Mouse (Mus musculus): ENCODE data around the gene 2210017I01Rik. TPM values are rescaled to one million over a fixed set of nuclear protein-coding genes. Genes with fewer than 3 reads are reported as not detected.

Gene 2210017I01Rik
- polyA plus RNA-seq, 1 experiment from 2014 or later, result not detected

DNA sequence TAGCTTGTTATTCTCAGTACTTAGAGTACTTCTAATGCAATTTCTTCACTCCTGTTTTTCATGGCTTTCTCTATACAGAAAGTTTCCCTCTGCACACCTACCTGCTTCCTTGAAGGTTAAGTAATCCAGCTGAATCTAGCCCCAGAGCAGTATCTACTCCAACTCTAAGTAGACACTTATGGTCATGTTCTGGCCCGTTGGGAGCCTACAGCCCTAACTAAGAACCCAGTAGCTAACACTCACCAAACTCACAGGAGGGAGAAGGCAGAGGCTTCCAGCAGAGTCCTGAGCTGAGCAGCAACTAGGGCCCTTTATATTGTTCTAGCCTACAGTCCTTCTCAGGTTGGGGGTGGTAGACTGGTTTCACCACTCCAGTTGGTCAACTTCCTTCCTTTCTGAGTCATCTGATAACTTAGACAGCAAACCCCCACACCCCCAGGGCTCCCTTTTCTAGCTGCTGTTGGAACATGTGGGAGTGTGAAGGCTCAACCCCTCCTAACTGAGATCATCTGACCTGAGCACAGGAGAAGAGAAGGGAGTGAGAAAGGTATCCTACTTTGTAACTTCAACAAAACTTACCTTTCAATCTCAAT lies 33.7 kb downstream of the 2210017I01Rik start, which contains the start of gene Ivl:
Gene Ivl, minus strand, starts transcription at position 287 of the 593 bp plus-strand sequence.
- H3K9ac ChIP-seq (ENCODE audit: low read depth, low read length), result no peak within 1 kb of the TSS
- H3K4me2 ChIP-seq (ENCODE audit: low read depth, low read length), result no peak within 1 kb of the TSS
- H3K4me1 ChIP-seq (ENCODE audit: control insufficient read depth, low read depth, low read length), result no peaks in the 10 kb centered on the region
- H3K27me3 ChIP-seq (ENCODE audit: control insufficient read depth, insufficient read depth, low read depth, low read length), result no peaks in the 10 kb centered on the region
- no peaks in the 10 kb centered on the region for H3K36me3 ChIP-seq (ENCODE audit: control insufficient read depth, insufficient read depth)
- WGBS (ENCODE audit: insufficient replicate concordance), result 30% methylated on average over 1 of the region's 1 CpGs
- no peaks in the 10 kb centered on the region for H3K9me3 ChIP-seq (replicated peaks; ENCODE audit: control insufficient read depth, low read length)
- no peak within 1 kb of the TSS for H3K27ac ChIP-seq (ENCODE audit: low read length)
- no peak within 1 kb of the TSS for H3K4me3 ChIP-seq (ENCODE audit: low read depth, low read length)
- ATAC-seq (ENCODE audit: low read depth), result no peak

DNA sequence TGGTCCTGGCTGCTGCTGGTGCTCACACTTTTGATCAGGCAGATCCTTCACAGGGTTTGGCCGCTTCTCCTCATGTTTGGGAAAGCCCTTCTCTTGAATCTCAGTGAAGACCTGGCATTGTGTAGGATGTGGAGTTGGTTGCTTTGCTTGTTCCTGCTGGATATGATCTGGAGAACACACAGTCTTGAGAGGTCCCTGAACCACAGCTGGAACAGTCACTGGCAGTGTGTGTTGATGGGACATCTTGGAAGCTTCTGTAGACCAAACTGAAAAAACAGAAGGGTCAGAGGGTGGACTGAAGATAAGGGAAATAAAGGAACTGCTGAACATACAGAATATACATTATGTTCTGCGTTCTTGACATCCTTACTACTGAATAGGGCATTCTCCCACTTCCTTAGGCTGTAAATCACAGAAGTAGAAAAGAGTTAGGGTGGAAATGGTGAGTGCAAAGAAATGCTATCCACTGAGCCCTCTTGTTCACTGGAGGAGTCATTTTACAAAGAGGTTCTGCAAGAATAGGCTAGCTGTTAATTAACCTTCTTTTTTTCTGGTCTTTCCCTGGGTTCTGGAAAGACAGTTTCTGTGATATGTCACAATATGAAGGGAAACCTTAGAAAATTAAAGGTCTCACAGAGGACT lies 34.7 kb downstream of the 2210017I01Rik start:
- Histone ChIP-seq H3K4me1 (ENCODE audit: control insufficient read depth, low read depth, low read length) (no peaks in the 10 kb centered on the region), H3K27me3 (ENCODE audit: control insufficient read depth, insufficient read depth, low read depth, low read length) (no peaks in the 10 kb centered on the region), H3K4me3 (ENCODE audit: low read depth, low read length) (no peak overlapping the region), H3K4me2 (ENCODE audit: low read depth, low read length) (no peak overlapping the region), H3K9me3 (replicated peaks; ENCODE audit: control insufficient read depth, low read length) (no peaks in the 10 kb centered on the region), H3K9ac (ENCODE audit: low read depth, low read length) (no peak overlapping the region), H3K27ac (ENCODE audit: low read length) (no peak overlapping the region), H3K36me3 (ENCODE audit: control insufficient read depth, insufficient read depth) (no peaks in the 10 kb centered on the region)
- 28% methylated on average over 2 of the region's 2 CpGs for WGBS (ENCODE audit: insufficient replicate concordance)
- ATAC-seq (ENCODE audit: low read depth), result no peak

GRCm38 (mm10) chr3:92568752-92569151 lies 38.5 kb downstream of the 2210017I01Rik start:
- Histone ChIP-seq H3K9ac (ENCODE audit: low read depth, low read length) (no peak overlapping the region), H3K4me2 (ENCODE audit: low read depth, low read length) (no peak overlapping the region), H3K27ac (ENCODE audit: low read length) (no peak overlapping the region), H3K27me3 (ENCODE audit: control insufficient read depth, insufficient read depth, low read depth, low read length) (no peaks in the 10 kb centered on the region), H3K4me1 (ENCODE audit: control insufficient read depth, low read depth, low read length) (no peaks in the 10 kb centered on the region), H3K4me3 (ENCODE audit: low read depth, low read length) (no peak overlapping the region), H3K36me3 (ENCODE audit: control insufficient read depth, insufficient read depth) (no peaks in the 10 kb centered on the region), H3K9me3 (replicated peaks; ENCODE audit: control insufficient read depth, low read length) (no peaks in the 10 kb centered on the region)
- no peak for ATAC-seq (ENCODE audit: low read depth)
- whole genome bisulfite sequencing (ENCODE audit: insufficient replicate concordance), result 72% methylated on average over 2 of the region's 2 CpGs

DNA sequence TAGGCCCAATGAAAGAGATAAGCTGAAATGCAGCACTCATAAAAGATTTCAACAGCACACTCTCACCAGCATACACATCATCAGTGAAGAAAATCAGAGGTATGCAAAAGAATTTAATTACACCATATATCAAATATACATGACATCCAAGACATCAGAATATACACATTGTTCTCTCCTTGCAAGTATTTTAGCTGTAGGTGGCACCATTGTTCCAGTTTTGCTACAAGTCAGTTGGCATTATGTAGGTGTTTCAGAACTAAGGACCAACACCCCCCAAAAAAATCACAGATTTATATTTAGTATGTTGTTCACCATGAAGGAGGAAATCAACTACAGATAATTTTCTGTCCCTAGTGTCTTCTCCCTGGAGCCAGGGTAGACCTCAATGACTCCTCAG lies 41.9 kb downstream of the 2210017I01Rik start:
- H3K27ac ChIP-seq (ENCODE audit: low read length), result no peak overlapping the region
- H3K27me3 ChIP-seq (ENCODE audit: control insufficient read depth, insufficient read depth, low read depth, low read length), result no peaks in the 10 kb centered on the region
- H3K4me1 ChIP-seq (ENCODE audit: control insufficient read depth, low read depth, low read length), result no peaks in the 10 kb centered on the region
- no peak overlapping the region for H3K9ac ChIP-seq (ENCODE audit: low read depth, low read length)
- H3K36me3 ChIP-seq (ENCODE audit: control insufficient read depth, insufficient read depth), result no peaks in the 10 kb centered on the region
- no peaks in the 10 kb centered on the region for H3K9me3 ChIP-seq (replicated peaks; ENCODE audit: control insufficient read depth, low read length)
- H3K4me3 ChIP-seq (ENCODE audit: low read depth, low read length), result no peak overlapping the region
- H3K4me2 ChIP-seq (ENCODE audit: low read depth, low read length), result no peak overlapping the region
- ATAC-seq (ENCODE audit: low read depth), result no peak

Other genes with a start within 250 kb of the 2210017I01Rik start
- not detected in 2 replicates for gene Sprr2f, start 242.3 kb downstream of the 2210017I01Rik start, polyA plus RNA-seq (2015; fragmentation: Nextera tagmentation; extraction: Ambion mirVana)
- gene Sprr2h, start 221.8 kb downstream of the 2210017I01Rik start, polyA plus RNA-seq (2015; fragmentation: Nextera tagmentation; extraction: Ambion mirVana), result not detected in 2 replicates
- not detected in 2 replicates for gene Sprr2i, start 199.5 kb downstream of the 2210017I01Rik start, polyA plus RNA-seq (2015; fragmentation: Nextera tagmentation; extraction: Ambion mirVana)
- gene Sprr2j-ps, start 189.4 kb downstream of the 2210017I01Rik start, polyA plus RNA-seq (2015; fragmentation: Nextera tagmentation; extraction: Ambion mirVana), result not detected in 2 replicates
- 3.5 and 4.3 TPM in 2 replicates for gene Gm9774, start 178.1 kb downstream of the 2210017I01Rik start, polyA plus RNA-seq (2015; fragmentation: Nextera tagmentation; extraction: Ambion mirVana)
- not detected in 2 replicates for gene Sprr2k, start 174.9 kb downstream of the 2210017I01Rik start, polyA plus RNA-seq (2015; fragmentation: Nextera tagmentation; extraction: Ambion mirVana)
- gene Sprr1b, start 168.7 kb downstream of the 2210017I01Rik start, polyA plus RNA-seq (2015; fragmentation: Nextera tagmentation; extraction: Ambion mirVana), result not detected in 2 replicates
- gene Sprr3, start 148.8 kb downstream of the 2210017I01Rik start, polyA plus RNA-seq (2015; fragmentation: Nextera tagmentation; extraction: Ambion mirVana), result not detected in 2 replicates
- 0.15 TPM in 1 of 2 replicates, not detected in the other for gene Sprr1a, start 121.6 kb downstream of the 2210017I01Rik start, polyA plus RNA-seq (2015; fragmentation: Nextera tagmentation; extraction: Ambion mirVana)
- not detected in 2 replicates for gene Sprr4, start 107.0 kb downstream of the 2210017I01Rik start, polyA plus RNA-seq (2015; fragmentation: Nextera tagmentation; extraction: Ambion mirVana)
- not detected in 2 replicates for gene 2310046K23Rik, start 73.0 kb downstream of the 2210017I01Rik start, polyA plus RNA-seq (2015; fragmentation: Nextera tagmentation; extraction: Ambion mirVana)
- not detected in 2 replicates for gene Ivl, start 33.8 kb downstream of the 2210017I01Rik start, polyA plus RNA-seq (2015; fragmentation: Nextera tagmentation; extraction: Ambion mirVana)
- gene Smcp, start 18.5 kb downstream of the 2210017I01Rik start, polyA plus RNA-seq (2015; fragmentation: Nextera tagmentation; extraction: Ambion mirVana), result 0.13 and 0.24 TPM in 2 replicates
- gene Lce6a, start 14.2 kb upstream of the 2210017I01Rik start, polyA plus RNA-seq (2015; fragmentation: Nextera tagmentation; extraction: Ambion mirVana), result 0.11 TPM in 1 of 2 replicates, not detected in the other
- not detected in 2 replicates for gene Lce1a1, start 40.8 kb upstream of the 2210017I01Rik start, polyA plus RNA-seq (2015; fragmentation: Nextera tagmentation; extraction: Ambion mirVana)
- gene Lce1b, start 49.4 kb upstream of the 2210017I01Rik start, polyA plus RNA-seq (2015; fragmentation: Nextera tagmentation; extraction: Ambion mirVana), result not detected in 2 replicates
- not detected in 2 replicates for gene Lce1a2, start 62.8 kb upstream of the 2210017I01Rik start, polyA plus RNA-seq (2015; fragmentation: Nextera tagmentation; extraction: Ambion mirVana)
- gene Lce1c, start 71.8 kb upstream of the 2210017I01Rik start, polyA plus RNA-seq (2015; fragmentation: Nextera tagmentation; extraction: Ambion mirVana), result not detected in 2 replicates
- not detected in 2 replicates for gene Lce1d, start 79.7 kb upstream of the 2210017I01Rik start, polyA plus RNA-seq (2015; fragmentation: Nextera tagmentation; extraction: Ambion mirVana)
- not detected in 2 replicates for gene Lce1e, start 101.6 kb upstream of the 2210017I01Rik start, polyA plus RNA-seq (2015; fragmentation: Nextera tagmentation; extraction: Ambion mirVana)
- gene Lce1f, start 112.9 kb upstream of the 2210017I01Rik start, polyA plus RNA-seq (2015; fragmentation: Nextera tagmentation; extraction: Ambion mirVana), result not detected in 2 replicates
- not detected in 2 replicates for gene Gm38119, start 131.6 kb upstream of the 2210017I01Rik start, polyA plus RNA-seq (2015; fragmentation: Nextera tagmentation; extraction: Ambion mirVana)
- gene Lce1g, start 144.8 kb upstream of the 2210017I01Rik start, polyA plus RNA-seq (2015; fragmentation: Nextera tagmentation; extraction: Ambion mirVana), result not detected in 2 replicates
- not detected in 2 replicates for gene Lce1h, start 157.6 kb upstream of the 2210017I01Rik start, polyA plus RNA-seq (2015; fragmentation: Nextera tagmentation; extraction: Ambion mirVana)
- not detected in 2 replicates for gene Lce1i, start 171.4 kb upstream of the 2210017I01Rik start, polyA plus RNA-seq (2015; fragmentation: Nextera tagmentation; extraction: Ambion mirVana)
- gene Lce1j, start 183.0 kb upstream of the 2210017I01Rik start, polyA plus RNA-seq (2015; fragmentation: Nextera tagmentation; extraction: Ambion mirVana), result not detected in 2 replicates
- gene Lce1k, start 200.4 kb upstream of the 2210017I01Rik start, polyA plus RNA-seq (2015; fragmentation: Nextera tagmentation; extraction: Ambion mirVana), result not detected in 2 replicates
- gene Kprp, start 219.8 kb upstream of the 2210017I01Rik start, polyA plus RNA-seq (2015; fragmentation: Nextera tagmentation; extraction: Ambion mirVana), result not detected in 2 replicates
- gene Lce1l, start 243.8 kb upstream of the 2210017I01Rik start, polyA plus RNA-seq (2015; fragmentation: Nextera tagmentation; extraction: Ambion mirVana), result not detected in 2 replicates